Comparison of ENCODE assay signal across 20 mouse cellular contexts in the genomic region with DNA sequence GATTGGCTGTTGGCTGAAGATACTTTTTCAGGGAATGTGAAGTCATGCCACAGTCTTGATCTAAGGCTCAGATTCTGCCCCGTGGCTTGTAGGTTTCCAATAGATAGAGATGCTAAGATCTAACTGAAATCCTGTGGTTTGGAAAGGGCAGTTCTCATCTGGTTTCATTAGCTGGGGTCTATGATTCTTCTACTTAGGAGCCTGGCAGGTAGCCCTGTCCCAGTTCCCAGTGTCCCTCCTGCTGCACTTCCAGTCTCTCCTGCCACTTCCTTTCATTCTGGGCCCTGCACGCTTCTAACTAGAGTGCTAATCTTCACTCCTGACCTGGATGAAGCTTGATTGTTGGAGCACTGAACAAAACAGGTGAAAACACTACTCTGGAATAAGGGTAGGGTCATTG.
DNase-seq lines count a peak whose midpoint lies in the region; ATAC-seq and TF ChIP-seq lines count a peak whose summit lies in the region.
"Had no signal": no experiment of that assay in that cellular context is flagged by ENCODE, and none has a peak within 500 bp of the region (broad histone marks: within the 10 kb centered on the region; RNA-seq: fewer than 3 reads in every experiment).

No protein-coding gene starts in this region.

- no peaks in the 10 kb centered on the region for H3K9me3 ChIP-seq in heart, embryonic 12.5 days (replicated peaks)
- no peaks in the 10 kb centered on the region for H3K9me3 ChIP-seq in heart, embryonic 11.5 days (replicated peaks; ENCODE audit: control insufficient read depth, low read length)
- no peaks in the 10 kb centered on the region for H3K9me3 ChIP-seq in lung, embryonic 16.5 days (ENCODE audit: control insufficient read depth, low read length)
- no peaks in the 10 kb centered on the region for H3K9me3 ChIP-seq in stomach, embryonic 16.5 days (replicated peaks; ENCODE audit: control insufficient read depth, low read length)
- H3K9me3 ChIP-seq: forebrain, embryonic 13.5 days; hindbrain, embryonic 15.5 days; limb, embryonic 12.5 days; midbrain, embryonic 10.5 days had no signal

- TF ChIP-seq POLR2A in embryonic fibroblast, embryonic 13.5 days (IDR thresholded peaks at IDR 0.05; ENCODE audit: low read depth, low read length): no peak

- no peak for TF ChIP-seq CTCF in embryonic fibroblast, embryonic 13.5 days (IDR thresholded peaks at IDR 0.05; ENCODE audit: borderline replicate concordance, insufficient read depth, low read length)

- ATAC-seq in heart, embryonic 12.5 days (ENCODE audit: insufficient number of reproducible peaks, low FRiP score): no peak
- no peak for ATAC-seq in heart, embryonic 11.5 days (replicated peaks; ENCODE audit: insufficient number of reproducible peaks, low FRiP score, low TSS enrichment)
- no peak for ATAC-seq in lung, embryonic 16.5 days (ENCODE audit: low read depth)
- ATAC-seq in stomach, embryonic 16.5 days (ENCODE audit: insufficient read depth, low FRiP score): no peak
- ATAC-seq: forebrain, embryonic 13.5 days had no signal

- peaks cover 38% of the 10 kb centered on the region for H3K4me1 ChIP-seq in heart, embryonic 12.5 days (replicated peaks)
- peaks cover 23% of the 10 kb centered on the region for H3K4me1 ChIP-seq in heart, embryonic 11.5 days (ENCODE audit: control insufficient read depth, insufficient read depth, low read length)
- peaks cover 42% of the 10 kb centered on the region for H3K4me1 ChIP-seq in lung, embryonic 16.5 days (replicated peaks; ENCODE audit: control insufficient read depth, insufficient read depth, low read length)
- peaks cover 3% of the 10 kb centered on the region for H3K4me1 ChIP-seq in embryonic fibroblast, embryonic 13.5 days (ENCODE audit: control insufficient read depth, insufficient read depth, low read length)
- peaks cover 17% of the 10 kb centered on the region for H3K4me1 ChIP-seq in stomach, embryonic 16.5 days (ENCODE audit: control insufficient read depth, insufficient read depth, low read length)
- H3K4me1 ChIP-seq: forebrain, embryonic 13.5 days; hindbrain, embryonic 15.5 days; midbrain, embryonic 10.5 days had no signal

- no peak overlapping the region for H3K4me3 ChIP-seq in heart, embryonic 12.5 days
- H3K4me3 ChIP-seq in heart, embryonic 11.5 days (ENCODE audit: low read depth, low read length): no peak overlapping the region
- H3K4me3 ChIP-seq in lung, embryonic 16.5 days (ENCODE audit: low read length): no peak overlapping the region
- no peak overlapping the region for H3K4me3 ChIP-seq in embryonic fibroblast, embryonic 13.5 days (ENCODE audit: insufficient read depth, low read length)
- no peak overlapping the region for H3K4me3 ChIP-seq in stomach, embryonic 16.5 days (replicated peaks; ENCODE audit: low read length)
- H3K4me3 ChIP-seq: erythroblast, embryonic 14.5 days; forebrain, embryonic 13.5 days; hindbrain, embryonic 15.5 days; limb, embryonic 12.5 days; midbrain, embryonic 10.5 days had no signal

- DNase-seq in lung, postnatal 25 days (ENCODE audit: low spot score): no peak
- DNase-seq in kidney, adult 8-10 months: no peak
- DNase-seq: adrenal gland, adult 8-10 months; cerebellum, adult 11 months; heart, postnatal 4 days; kidney, adult 18-20 months; lung, postnatal 4 days; retina, postnatal 1 day; thymus, postnatal 25 days had no signal

- H3K27me3 ChIP-seq in heart, embryonic 12.5 days (replicated peaks): no peaks in the 10 kb centered on the region
- no peaks in the 10 kb centered on the region for H3K27me3 ChIP-seq in heart, embryonic 11.5 days (ENCODE audit: control insufficient read depth, insufficient read depth, low read length)
- H3K27me3 ChIP-seq in lung, embryonic 16.5 days (ENCODE audit: control insufficient read depth, insufficient read depth, low read depth, low read length): no peaks in the 10 kb centered on the region
- H3K27me3 ChIP-seq in stomach, embryonic 16.5 days (ENCODE audit: control insufficient read depth, insufficient read depth, low read length): no peaks in the 10 kb centered on the region
- H3K27me3 ChIP-seq: forebrain, embryonic 13.5 days; hindbrain, embryonic 15.5 days; limb, embryonic 12.5 days had no signal

- peaks cover 14% of the 10 kb centered on the region for H3K36me3 ChIP-seq in heart, embryonic 12.5 days
- no peaks in the 10 kb centered on the region for H3K36me3 ChIP-seq in heart, embryonic 11.5 days (ENCODE audit: control insufficient read depth, insufficient read depth, low read length)
- peaks cover 6% of the 10 kb centered on the region; the same call in 1 of the 2 replicates for H3K36me3 ChIP-seq in lung, embryonic 16.5 days (ENCODE audit: control insufficient read depth, insufficient read depth, low read length)
- H3K36me3 ChIP-seq in stomach, embryonic 16.5 days (ENCODE audit: control insufficient read depth, insufficient read depth, low read length): peaks cover 3% of the 10 kb centered on the region; the same call in 1 of the 2 replicates
- H3K36me3 ChIP-seq: midbrain, embryonic 10.5 days had no signal

- 0 out of 2 replicates have a peak overlapping the region, but pooled peaks have one; percentile 24 for H3K27ac ChIP-seq in heart, embryonic 12.5 days (ENCODE audit: poor library complexity, severe bottlenecking)
- H3K27ac ChIP-seq in heart, embryonic 11.5 days (ENCODE audit: low read depth, low read length): no peak overlapping the region
- no peak overlapping the region for H3K27ac ChIP-seq in lung, embryonic 16.5 days (ENCODE audit: low read length)
- H3K27ac ChIP-seq in embryonic fibroblast, embryonic 13.5 days (ENCODE audit: insufficient read depth, low read length): peak overlapping the region; percentile 58
- peak overlapping the region; percentile 44; the same call in 1 of the 2 replicates for H3K27ac ChIP-seq in stomach, embryonic 16.5 days (ENCODE audit: low read length)
- H3K27ac ChIP-seq: forebrain, embryonic 13.5 days; hindbrain, embryonic 15.5 days; limb, embryonic 12.5 days; liver, embryonic 14.5 days; midbrain, embryonic 10.5 days had no signal

- 59% methylated on average over 2 of the region's 2 CpGs for WGBS in heart, embryonic 12.5 days
- whole genome bisulfite sequencing in heart, embryonic 11.5 days (ENCODE audit: insufficient replicate concordance): 50% methylated on average over 2 of the region's 2 CpGs
- 41% methylated on average over 2 of the region's 2 CpGs for WGBS in lung, embryonic 16.5 days
- WGBS in stomach, embryonic 16.5 days: 57% methylated on average over 2 of the region's 2 CpGs

- no peak overlapping the region for H3K9ac ChIP-seq in heart, embryonic 12.5 days
- H3K9ac ChIP-seq in heart, embryonic 11.5 days (ENCODE audit: low read depth, low read length): no peak overlapping the region
- H3K9ac ChIP-seq in lung, embryonic 16.5 days (ENCODE audit: low read length): no peak overlapping the region
- H3K9ac ChIP-seq in stomach, embryonic 16.5 days (ENCODE audit: low read length): no peak overlapping the region
- H3K9ac ChIP-seq: forebrain, embryonic 13.5 days; hindbrain, embryonic 15.5 days; limb, embryonic 12.5 days; liver, embryonic 14.5 days had no signal

- no peak overlapping the region for H3K4me2 ChIP-seq in heart, embryonic 12.5 days
- no peak overlapping the region for H3K4me2 ChIP-seq in heart, embryonic 11.5 days
- H3K4me2 ChIP-seq in lung, embryonic 16.5 days (ENCODE audit: low read depth, low read length): 0 out of 2 replicates have a peak overlapping the region, but pooled peaks have one; percentile 15
- H3K4me2 ChIP-seq in stomach, embryonic 16.5 days (ENCODE audit: low read depth, low read length): no peak overlapping the region
- H3K4me2 ChIP-seq: forebrain, embryonic 13.5 days; hindbrain, embryonic 15.5 days; limb, embryonic 12.5 days had no signal

Comparison
In these comparisons a context has a peak if more than half of its experiments do, and no peak if none do; other contexts are left out.
1. H3K27ac ChIP-seq: peak in heart, embryonic 12.5 days (single experiment), embryonic fibroblast, embryonic 13.5 days (single experiment) and stomach, embryonic 16.5 days (single experiment); none in heart, embryonic 11.5 days (single experiment) and lung, embryonic 16.5 days (single experiment).